Comparison of ENCODE assay signal across 7 mouse cellular contexts in genomic region chr11:106613638-106614338, GRCm38 (mm10). TPM values are rescaled to one million over a fixed set of nuclear protein-coding genes. Genes with fewer than 3 reads are reported as not detected.
DNase-seq lines count a peak whose midpoint lies in the region; ATAC-seq and TF ChIP-seq lines count a peak whose summit lies in the region.

No protein-coding gene starts in this region.

- peaks cover 20% of the 10 kb centered on the region for H3K4me1 ChIP-seq in embryonic facial prominence, embryonic 15.5 days
- H3K4me1 ChIP-seq in intestine, postnatal 0 days (replicated peaks; ENCODE audit: control insufficient read depth, insufficient read depth, low read length), result peaks cover 9% of the 10 kb centered on the region
- peaks cover 6% of the 10 kb centered on the region; the same call in 1 of the 2 replicates for H3K4me1 ChIP-seq in midbrain, postnatal 0 days (ENCODE audit: insufficient read depth, low read length)

- H3K4me2 ChIP-seq in embryonic facial prominence, embryonic 15.5 days (replicated peaks), result peak overlapping the region; percentile 63
- peak overlapping the region; percentile 90 for H3K4me2 ChIP-seq in intestine, postnatal 0 days (replicated peaks; ENCODE audit: low read depth)
- H3K4me2 ChIP-seq in midbrain, postnatal 0 days (ENCODE audit: low read depth, low read length, poor library complexity, severe bottlenecking), result peak overlapping the region; percentile 61

- no peak for ATAC-seq in embryonic facial prominence, embryonic 15.5 days (ENCODE audit: insufficient number of reproducible peaks, low FRiP score, low TSS enrichment, low read depth)
- ATAC-seq in intestine, postnatal 0 days, result no peak
- ATAC-seq in midbrain, postnatal 0 days (ENCODE audit: low FRiP score), result 0 out of 2 replicates have a peak, but pooled peaks have one; percentile 1
- ATAC-seq in erythroid progenitor cell, adult 5-6 weeks (replicated peaks; ENCODE audit: low FRiP score, poor library complexity, severe bottlenecking), result no peak

- H3K27me3 ChIP-seq in embryonic facial prominence, embryonic 15.5 days, result no peaks in the 10 kb centered on the region
- no peaks in the 10 kb centered on the region for H3K27me3 ChIP-seq in intestine, postnatal 0 days (replicated peaks; ENCODE audit: control insufficient read depth, insufficient read depth, low read length)
- H3K27me3 ChIP-seq in midbrain, postnatal 0 days (ENCODE audit: insufficient read depth, low read length), result no peaks in the 10 kb centered on the region

- no peaks in the 10 kb centered on the region for H3K9me3 ChIP-seq in embryonic facial prominence, embryonic 15.5 days (replicated peaks)
- H3K9me3 ChIP-seq in intestine, postnatal 0 days (ENCODE audit: control insufficient read depth), result no peaks in the 10 kb centered on the region
- no peaks in the 10 kb centered on the region for H3K9me3 ChIP-seq in midbrain, postnatal 0 days (ENCODE audit: low read length)

- peak overlapping the region; percentile 89; the same call in 1 of the 2 replicates for H3K27ac ChIP-seq in embryonic facial prominence, embryonic 15.5 days (replicated peaks)
- peak overlapping the region; percentile 96 for H3K27ac ChIP-seq in intestine, postnatal 0 days (ENCODE audit: low read depth, low read length)
- peak overlapping the region; percentile 78 for H3K27ac ChIP-seq in midbrain, postnatal 0 days (ENCODE audit: low read depth, low read length)

- H3K9ac ChIP-seq in embryonic facial prominence, embryonic 15.5 days, result peak overlapping the region; percentile 91
- H3K9ac ChIP-seq in intestine, postnatal 0 days (ENCODE audit: low read depth, low read length), result peak overlapping the region; percentile 90; the same call in 1 of the 2 replicates
- H3K9ac ChIP-seq in midbrain, postnatal 0 days (replicated peaks; ENCODE audit: low read length, poor library complexity, severe bottlenecking), result peak overlapping the region; percentile 91; the same call in 1 of the 2 replicates

- TF ChIP-seq CTCF in intestine, postnatal 0 days (IDR thresholded peaks at IDR 0.05; ENCODE audit: low read depth), result peak; percentile 47
- peak; percentile 40 for TF ChIP-seq CTCF in midbrain, postnatal 0 days (IDR thresholded peaks at IDR 0.05)

- DNase-seq in 3T3-L1 (ENCODE audit: low read depth, low spot score), result peak; percentile 32
- DNase-seq in A20 (ENCODE audit: low read depth, low spot score), result peak; percentile 67
- no peak for DNase-seq in midbrain, postnatal 0 days (ENCODE audit: low spot score)
- no peak for DNase-seq in left cerebral cortex, adult 11 months (ENCODE audit: low spot score)

- peak overlapping the region; percentile 98 for H3K4me3 ChIP-seq in embryonic facial prominence, embryonic 15.5 days (replicated peaks)
- peak overlapping the region; percentile 98 for H3K4me3 ChIP-seq in intestine, postnatal 0 days (ENCODE audit: low read depth, low read length)
- H3K4me3 ChIP-seq in midbrain, postnatal 0 days (ENCODE audit: low read depth, low read length), result peak overlapping the region; percentile 98

- 53% methylated on average over 15 of the region's 15 CpGs for WGBS in embryonic facial prominence, embryonic 15.5 days
- 48% methylated on average over 14 of the region's 15 CpGs for WGBS in intestine, postnatal 0 days
- 58% methylated on average over 15 of the region's 15 CpGs for WGBS in midbrain, postnatal 0 days

- no peaks in the 10 kb centered on the region for H3K36me3 ChIP-seq in embryonic facial prominence, embryonic 15.5 days
- no peaks in the 10 kb centered on the region for H3K36me3 ChIP-seq in intestine, postnatal 0 days (ENCODE audit: control insufficient read depth, insufficient read depth)
- no peaks in the 10 kb centered on the region for H3K36me3 ChIP-seq in midbrain, postnatal 0 days (ENCODE audit: insufficient read depth, low read length)

RNA-seq across cellular contexts. Expression of gene Tex2, which starts 0.6 kb away (rescaled TPM):
- 11.7 and 11.9 TPM in 2 replicates for polyA plus RNA-seq in embryonic facial prominence, embryonic 15.5 days (2015; fragmentation: Nextera tagmentation; extraction: Ambion mirVana)
- 17.1 and 19.3 TPM in 2 replicates for polyA plus RNA-seq in intestine, postnatal 0 days (2015; fragmentation: Nextera tagmentation; extraction: Ambion mirVana)
- total RNA-seq in midbrain, postnatal 0 days (2014; rRNA removed), result 69.5 and 73.3 TPM in 2 replicates
- 33.1 and 36.3 TPM in 2 replicates for polyA plus RNA-seq in midbrain, postnatal 0 days (2015; fragmentation: Nextera tagmentation; extraction: Ambion mirVana)
- 18.9 and 32.1 TPM in 2 replicates for total RNA-seq in erythroid progenitor cell, adult 5-6 weeks (2015; ENCODE audit: low replicate concordance)
- 35.9 and 41.8 TPM in 2 replicates for total RNA-seq in erythroid progenitor cell, adult 5-6 weeks (2017; ENCODE audit: low replicate concordance)

Comparison
In these comparisons a context has a peak if more than half of its experiments do, and no peak if none do; other contexts are left out.
1. DNase-seq: peak in 3T3-L1 (single experiment) and A20 (single experiment); none in midbrain, postnatal 0 days (single experiment) and left cerebral cortex, adult 11 months (single experiment).
2. Peak in every context shown above with its lines, with median percentiles within 50 percentile points of each other: H3K27ac ChIP-seq, H3K4me2 ChIP-seq, H3K4me3 ChIP-seq and H3K9ac ChIP-seq.